Mouse (Mus musculus) ES-CJ7 (cell line): Measurements from ENCODE around the gene Diaph3.
"Not testable (repeated sequence)": the region's sequence is repeated elsewhere in the genome, so short reads cannot be mapped to it uniquely, and the experiment has no call there.

Source experiments
- DNase-seq: peaks from one replicate; pipeline ENCODE4 v3.0.0; 2011; ENCODE audit warnings: low read depth, low spot score

Diaph3 gene

DNA sequence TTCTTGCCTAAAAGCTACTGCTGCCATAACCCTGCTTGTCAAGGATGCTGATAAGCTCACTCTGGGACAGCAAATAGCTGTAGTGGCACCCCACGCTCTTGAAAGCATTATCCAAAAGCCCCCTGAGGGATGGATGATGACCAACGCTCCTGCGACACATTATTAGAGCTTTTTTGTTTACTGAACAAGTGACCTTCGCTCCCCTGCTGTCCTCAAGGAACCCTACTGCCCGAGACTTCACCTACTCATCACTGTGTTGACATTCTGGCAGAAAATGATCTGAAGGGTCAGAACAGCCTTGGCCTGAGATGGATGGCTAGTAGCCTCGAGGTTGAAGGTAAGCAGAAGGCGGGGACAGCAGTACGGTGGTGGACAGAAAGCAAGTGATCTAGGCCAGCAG lies 56.1 kb downstream of the Diaph3 start:
- DNase-seq: not testable (repeated sequence)

DNA sequence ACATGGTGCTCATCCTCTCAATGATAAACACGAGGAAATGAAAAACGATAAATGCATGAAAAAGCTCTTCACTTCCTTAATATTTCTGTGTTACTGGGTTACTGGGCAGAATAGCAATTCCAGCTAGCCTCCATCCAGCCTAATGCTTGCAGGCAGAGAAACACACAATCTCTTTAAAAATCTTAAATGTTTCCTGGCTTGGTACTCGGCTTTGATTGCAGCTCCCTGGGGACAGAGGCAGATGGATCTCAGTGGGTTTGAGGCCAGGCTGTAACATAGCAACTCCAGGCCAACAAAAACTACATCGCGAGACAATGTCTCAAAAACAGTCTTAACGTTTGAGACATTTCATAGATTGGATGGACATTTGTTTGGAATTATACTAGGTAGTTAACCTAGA lies 57.1 kb downstream of the Diaph3 start:
- no peak for DNase-seq

DNA sequence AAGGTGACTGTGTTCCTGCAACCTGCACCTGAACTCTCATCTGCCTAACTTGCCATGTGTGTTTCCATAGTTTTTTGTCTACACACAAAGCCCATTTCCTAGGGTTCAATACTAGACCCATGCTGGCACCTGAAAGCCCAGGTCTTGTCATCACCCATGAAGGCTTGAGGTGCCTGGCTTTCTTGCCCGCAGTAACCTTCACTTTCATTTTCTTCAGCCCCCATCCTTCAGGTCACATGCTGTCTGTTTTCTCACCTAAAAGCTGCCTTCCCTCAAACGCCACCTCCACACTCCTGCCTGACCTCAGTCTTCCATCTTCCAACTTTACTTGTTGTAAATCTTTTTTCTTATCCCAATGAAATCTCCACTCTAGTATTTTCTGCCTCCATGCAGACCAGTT lies 61.3 kb downstream of the Diaph3 start:
- DNase-seq: no peak

DNA sequence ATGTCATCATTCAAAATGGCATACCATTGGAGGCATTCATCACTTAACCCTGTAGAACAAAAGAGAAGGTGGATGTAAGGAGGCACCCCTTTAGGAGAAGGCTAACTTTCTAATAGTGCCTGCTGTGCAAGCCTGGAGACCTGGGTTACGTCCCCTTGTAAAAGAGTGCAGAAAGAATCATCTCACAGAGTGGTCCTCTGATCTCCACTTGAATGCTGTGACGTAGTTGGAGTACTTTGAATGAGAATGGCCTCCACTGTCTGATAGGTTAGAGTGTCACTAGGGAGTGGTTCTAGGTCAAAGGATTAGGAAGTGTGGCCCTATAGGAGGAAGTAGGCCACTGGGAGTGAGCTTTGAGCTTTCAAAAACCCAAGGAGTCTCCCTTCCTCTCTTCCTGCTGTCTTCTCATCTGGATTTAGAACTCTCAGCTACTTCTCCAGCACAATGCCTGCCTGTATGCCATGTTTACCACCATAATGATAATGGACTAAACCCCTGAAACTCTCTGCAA lies 66.0 kb downstream of the Diaph3 start:
- DNase-seq: peak; percentile 76

DNA sequence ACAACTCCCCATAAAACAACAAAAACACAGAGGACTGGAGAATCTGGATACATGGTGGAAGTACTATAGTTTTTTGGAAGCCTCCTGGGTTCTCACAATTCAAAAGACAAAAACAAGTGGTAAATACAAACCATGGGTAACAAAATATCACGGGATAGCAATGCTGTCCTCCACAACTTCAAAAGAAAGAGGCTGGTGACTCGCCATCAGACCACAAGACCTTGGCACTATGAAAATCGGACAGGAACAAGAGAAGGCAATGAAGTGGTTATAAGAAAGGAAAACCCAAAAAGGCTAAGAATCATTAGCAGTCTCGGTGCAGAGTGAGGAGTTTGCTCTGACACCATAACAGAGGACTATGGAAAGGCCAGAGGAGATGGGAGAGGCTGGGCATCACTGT lies 76.8 kb downstream of the Diaph3 start:
- no peak for DNase-seq

DNA sequence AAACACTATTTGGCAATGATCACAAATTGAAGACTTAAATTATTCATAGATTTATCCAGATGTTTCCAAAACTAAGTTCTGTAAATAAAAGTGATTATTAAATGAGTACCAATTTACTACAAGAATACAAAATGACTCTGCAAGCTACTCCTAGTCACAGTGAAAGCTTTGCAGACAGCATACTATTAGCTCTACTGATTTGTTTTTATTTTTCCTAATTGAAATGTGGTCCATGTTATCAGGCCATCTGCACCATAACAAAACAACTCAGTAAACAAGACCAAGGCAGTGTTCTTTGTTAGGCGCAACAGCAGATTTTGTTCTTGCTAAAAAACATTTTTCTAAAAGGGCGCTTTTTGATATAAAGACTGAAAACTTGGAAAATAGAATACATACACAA lies 84.9 kb downstream of the Diaph3 start:
- DNase-seq: no peak

DNA sequence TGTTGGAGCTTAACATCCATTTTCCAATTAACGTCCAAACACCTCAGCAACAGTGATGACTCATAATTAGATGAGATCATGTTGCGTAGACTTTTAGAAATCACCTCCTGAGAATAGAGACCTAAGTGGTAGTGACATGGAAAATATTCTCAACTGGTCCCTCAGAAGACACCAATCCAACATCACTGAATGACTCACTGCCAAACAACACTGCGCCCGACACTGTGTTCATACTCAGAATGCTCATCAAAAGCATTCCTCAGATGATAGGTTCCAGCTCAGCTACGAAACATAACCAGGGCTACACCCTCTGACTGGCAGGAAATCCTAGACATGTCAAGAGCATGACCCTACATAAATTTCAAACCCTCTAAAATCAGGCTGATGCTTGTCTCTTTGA lies 89.8 kb downstream of the Diaph3 start:
- DNase-seq: no peak

DNA sequence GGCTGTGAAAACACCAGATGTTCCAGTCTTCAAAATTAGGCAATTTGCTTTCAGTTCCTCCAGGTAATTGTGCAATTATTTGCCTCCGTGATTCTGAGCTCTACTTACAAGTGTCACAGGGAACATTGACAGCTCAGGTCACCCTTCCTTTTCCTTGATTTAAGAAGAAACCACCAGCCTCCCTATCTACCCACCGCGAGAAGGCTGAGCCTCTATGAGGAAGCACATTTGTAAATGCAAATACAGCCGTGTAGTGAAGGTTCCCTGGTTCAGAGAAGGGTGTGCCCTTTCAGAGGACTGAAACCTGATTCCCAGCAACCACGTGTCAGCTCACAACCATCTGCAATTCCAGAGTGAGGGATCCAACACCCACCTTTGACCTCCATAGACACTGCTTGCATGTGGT lies 96.6 kb downstream of the Diaph3 start:
- peak; percentile 92 for DNase-seq

DNA sequence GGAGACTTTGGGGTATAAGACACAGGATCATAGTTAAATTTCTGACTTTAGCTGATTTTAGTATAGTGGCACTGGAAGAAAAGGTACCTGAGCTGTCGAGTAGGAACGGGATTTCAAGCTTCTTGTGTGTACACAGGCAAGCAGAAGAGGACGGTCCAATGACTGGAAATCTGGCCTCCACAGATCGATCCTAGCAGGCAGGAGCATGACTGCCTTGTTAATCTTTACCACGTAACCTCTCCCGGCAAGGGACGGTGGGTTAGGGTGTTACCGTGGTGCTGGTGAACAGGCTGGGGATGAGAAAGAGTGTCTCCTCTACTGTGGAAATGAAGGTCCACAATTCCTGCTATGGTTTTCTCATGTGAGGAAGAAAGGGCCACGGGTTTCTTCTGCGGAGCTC lies 120.8 kb downstream of the Diaph3 start:
- DNase-seq: no peak

DNA sequence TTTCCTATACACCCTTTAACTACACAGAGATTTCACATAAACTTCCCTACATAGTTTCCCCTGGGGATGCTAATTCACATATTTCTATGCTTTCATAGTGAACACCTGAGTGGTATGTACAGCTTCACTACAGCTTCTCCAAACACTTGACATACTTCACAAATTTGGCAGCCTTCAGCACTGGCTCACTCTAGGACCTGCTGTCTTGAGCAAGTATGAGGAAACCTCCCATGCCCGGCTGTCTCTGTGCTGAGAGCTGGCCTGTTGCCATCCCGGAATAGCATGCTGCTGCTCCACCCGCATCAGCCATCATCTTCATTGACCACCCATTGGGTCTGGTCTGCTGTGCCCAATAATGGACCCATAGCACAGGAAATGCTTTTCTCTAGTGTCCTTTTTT lies 121.3 kb downstream of the Diaph3 start:
- DNase-seq: no peak

DNA sequence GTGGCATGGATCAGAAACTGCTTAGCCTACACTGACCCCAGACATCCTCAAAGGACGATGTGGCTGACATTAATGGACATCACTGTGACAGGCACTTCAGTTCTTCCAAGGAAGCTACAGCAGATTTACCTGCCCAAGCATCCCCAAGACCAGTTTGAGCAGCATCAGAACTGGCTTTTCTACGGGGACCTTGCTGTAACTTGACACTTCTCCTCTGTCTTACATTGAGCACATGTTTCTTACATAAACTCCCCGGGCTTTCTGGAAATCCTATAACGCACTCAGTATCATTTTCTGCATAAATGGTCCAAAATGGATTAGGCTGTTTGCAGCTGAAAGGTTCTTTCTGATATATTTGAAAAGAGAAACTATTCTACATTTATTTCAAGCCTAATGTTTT lies 143.7 kb downstream of the Diaph3 start:
- DNase-seq: no peak

DNA sequence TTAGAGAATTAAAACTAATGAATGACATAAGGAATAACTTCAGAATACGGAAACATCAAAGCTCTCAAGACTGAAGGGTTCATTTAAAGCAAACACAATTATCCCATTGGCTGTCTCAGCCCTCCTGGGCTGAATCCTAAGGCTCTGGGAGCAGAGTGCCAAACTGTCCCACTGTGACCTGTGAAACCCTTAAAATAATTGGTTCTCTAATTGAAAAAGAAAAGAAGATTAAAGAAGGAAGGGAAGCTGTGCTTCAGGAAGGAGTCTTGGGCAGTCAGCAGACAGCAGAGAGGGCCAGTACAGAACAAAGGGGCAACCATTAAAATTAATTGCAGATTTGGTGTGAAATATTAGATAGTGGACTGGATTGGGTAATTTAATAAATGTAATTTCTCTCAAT lies 189.9 kb downstream of the Diaph3 start:
- DNase-seq: no peak

DNA sequence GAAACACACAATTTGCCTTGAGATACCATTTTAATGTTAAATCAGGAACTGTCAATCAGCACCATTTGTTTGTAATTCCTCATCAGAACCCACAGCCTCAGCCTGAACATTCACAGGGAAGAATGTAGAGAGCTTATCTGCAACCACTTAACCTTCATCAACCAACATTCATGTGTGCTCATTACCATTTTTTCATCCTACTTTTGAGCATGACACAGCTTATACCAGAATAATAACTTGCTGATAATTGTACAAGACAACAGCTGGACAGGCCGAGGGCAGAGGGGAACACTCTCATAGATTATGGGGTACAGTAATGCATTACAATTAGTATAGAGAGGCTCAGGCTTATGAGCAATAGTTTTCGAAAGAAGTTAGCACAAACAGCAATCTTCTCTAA lies 203.1 kb downstream of the Diaph3 start:
- no peak for DNase-seq

DNA sequence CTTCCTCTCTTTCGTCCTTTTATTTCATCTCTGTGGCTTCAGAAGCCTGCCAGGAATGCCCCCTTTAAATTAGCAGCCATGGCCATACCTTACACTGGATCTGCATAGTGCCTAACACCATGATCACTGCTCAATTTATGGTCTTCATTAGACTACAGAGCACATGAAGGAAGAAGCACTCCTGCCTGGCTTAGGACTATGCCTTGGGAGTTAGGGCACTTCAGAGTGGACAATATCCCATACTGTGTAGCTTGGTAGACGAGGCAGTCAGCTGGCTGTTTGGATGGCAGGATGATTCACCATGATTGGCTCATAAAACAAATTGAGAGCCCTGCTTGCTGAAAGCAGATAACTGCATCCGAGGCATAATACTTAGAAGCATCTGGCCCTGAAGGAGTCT lies 204.6 kb downstream of the Diaph3 start:
- no peak for DNase-seq

DNA sequence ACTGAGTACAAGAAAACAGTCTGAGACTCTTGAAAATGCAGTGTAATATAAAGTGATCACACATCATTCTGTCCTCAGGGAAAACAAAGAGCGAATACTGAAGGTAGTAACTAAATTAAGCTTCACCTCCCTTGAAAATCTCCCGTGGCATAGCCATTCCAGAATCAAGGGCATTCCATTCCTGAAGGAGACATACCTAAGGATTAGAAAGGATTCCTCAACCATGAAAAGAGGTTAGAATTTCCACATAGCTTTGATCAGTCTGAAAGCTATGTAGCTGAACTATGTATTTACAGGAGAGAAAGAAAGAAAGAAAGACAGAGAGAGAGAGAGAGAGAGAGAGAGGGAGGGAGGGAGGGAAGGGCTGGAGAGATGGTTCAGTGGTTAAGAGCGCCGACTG lies 210.3 kb downstream of the Diaph3 start:
- no peak for DNase-seq

DNA sequence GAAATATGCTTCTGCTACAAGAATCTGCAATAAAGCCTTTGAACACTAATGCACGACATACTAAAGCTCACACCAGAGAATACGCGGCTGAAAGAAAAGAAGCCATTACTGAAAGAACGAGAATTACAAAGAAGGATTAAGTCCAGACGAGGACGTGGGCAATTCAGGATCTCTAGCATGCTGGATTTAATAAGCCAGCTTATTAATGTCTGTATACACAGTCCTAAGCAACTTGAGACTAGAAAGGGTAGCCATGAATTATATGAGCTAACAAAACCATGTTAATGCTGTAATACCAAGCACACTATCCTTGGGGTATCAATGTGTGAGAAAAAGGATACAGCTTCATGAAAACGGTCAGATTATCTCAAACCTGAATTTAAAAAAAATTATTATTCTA lies 214.2 kb downstream of the Diaph3 start:
- no peak for DNase-seq

DNA sequence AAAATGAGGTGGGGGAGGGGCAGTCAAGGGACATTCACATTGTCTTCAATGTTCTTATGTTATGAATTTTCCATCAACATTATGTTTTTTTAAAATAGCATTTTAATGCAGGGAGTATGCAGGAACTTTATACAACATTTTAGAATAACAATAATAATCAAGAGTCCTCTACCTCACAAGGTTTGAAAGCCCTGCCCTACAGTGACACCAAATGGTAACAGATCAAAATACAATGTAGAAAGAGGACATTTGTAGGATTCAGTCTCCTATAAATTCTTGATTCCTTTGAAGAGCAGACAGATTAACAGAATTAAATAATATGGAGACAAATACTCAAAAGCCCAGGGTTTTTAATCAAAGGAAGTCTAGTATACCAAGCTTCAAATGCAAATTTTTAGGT lies 242.1 kb downstream of the Diaph3 start:
- no peak for DNase-seq

DNA sequence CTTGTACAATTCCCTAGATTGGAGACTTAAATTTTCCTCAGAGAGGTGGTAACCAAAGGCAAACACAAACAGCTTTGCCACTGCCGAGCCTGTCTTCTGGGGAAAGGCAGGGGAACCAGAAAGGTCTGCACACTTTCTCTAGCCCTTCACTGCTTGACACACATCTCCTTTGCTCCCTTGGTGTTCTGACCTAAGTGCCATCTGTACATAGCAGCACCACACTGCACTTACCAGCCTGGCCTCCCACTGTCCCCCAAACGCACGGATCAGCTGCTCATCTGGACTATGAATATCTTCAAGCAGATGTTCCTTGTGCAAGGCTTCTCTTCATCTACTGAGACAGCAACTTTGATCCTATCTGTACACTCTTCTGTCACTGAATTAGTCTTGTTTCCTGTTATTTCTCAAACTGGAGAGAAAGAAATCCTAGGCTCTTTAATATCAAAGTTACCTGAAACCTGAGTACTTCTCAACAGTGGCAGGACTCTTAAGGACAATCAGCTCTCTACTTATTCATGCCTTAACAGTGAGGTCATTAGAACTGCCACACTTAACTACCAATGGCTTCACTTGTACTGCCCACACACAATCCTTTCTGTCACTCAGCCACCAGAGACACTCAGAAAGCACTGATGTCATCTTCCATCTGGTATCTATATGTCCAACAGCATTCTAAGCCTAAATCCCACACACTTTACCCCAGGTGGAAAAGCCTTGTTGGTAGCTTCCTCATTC lies 251.8 kb downstream of the Diaph3 start:
- no peak for DNase-seq

DNA sequence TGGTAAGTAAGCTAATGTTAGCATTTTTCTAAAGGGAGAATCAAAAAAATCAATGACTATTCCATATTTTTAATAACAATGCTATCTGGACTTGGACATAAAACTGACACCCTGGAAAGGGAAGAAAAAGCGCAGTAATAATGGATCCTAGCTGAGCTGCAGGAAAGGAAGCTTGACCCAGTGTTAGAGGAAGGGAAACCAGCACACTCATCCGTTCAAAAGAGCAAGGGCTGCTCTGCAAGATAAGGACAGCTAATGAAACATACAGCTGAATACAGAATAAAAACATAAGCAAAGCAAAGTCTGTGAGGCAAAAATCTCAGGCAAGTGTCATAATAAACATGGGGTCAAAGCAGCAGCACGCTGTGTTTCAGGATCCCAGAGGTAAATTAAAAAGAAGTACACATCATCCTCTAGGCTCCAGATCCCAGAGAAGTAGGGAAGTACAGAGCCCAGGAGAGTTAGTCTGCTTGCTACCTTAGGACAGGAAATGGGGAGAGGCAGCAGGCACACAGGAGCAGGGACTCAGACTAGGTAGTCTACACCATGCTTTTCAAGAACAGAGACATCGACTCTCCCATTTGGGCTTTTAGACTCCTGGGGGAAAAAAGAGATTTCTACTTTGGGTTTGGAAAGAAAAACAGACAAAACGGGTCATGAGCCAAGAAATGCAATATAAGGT lies 255.5 kb downstream of the Diaph3 start:
- DNase-seq: no peak

DNA sequence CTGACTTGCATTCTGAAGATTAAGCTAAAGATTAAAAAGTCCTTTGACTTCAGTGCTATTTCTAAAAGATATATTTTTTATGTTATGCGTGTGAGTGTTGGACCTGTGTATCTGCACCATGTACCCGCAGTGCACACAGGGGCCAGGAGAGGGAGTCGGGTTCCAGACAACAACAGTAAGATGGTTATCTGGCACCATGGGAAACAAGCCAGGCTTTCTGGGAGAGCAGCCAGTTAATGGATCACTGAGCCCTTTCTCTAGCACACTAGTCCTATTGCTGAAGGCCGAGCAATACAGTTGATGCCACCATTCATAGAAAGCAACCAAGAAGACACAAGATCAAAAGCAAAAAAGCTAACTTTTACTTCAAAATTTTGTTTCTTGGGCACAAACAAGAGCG lies 271.5 kb downstream of the Diaph3 start:
- peak; percentile 60 for DNase-seq

DNA sequence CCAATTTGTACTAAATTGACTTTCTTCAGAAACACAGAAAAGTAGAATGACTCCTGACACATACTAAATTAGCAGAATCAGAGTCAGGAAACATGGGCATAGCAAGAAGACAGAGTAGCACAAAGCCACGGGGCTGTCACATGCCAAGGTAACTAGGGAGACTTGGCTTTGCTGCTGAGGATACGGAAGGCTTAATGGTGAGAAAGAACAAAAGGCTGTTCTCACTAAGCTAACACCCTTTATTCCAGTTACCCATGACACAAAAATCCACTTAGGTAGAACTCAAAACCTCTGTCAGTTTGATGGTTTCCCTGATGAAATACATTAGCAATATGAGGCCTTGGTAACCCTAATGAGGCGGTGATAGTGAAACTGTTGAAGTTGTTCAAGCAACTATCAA lies 273.9 kb downstream of the Diaph3 start:
- DNase-seq: no peak

DNA sequence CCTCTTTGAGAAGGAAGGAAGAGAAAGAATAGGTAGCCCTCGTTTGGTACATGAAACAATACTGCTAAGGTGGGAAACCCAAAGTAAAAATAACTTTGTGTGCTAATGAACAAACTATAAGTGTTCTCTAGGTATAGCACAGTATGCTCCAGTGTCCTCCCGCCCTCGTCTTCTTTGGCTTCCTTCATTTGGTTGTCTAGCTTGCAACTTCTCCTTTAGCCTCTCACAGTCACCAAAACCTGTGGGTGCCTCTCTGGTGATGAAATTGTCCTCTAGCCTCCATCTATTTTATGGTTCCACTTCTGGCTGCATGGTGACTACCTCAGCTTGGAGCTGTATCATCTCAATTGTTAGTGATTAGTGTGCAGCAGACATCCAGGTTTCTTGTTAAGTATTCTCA lies 277.0 kb downstream of the Diaph3 start:
- DNase-seq: no peak

DNA sequence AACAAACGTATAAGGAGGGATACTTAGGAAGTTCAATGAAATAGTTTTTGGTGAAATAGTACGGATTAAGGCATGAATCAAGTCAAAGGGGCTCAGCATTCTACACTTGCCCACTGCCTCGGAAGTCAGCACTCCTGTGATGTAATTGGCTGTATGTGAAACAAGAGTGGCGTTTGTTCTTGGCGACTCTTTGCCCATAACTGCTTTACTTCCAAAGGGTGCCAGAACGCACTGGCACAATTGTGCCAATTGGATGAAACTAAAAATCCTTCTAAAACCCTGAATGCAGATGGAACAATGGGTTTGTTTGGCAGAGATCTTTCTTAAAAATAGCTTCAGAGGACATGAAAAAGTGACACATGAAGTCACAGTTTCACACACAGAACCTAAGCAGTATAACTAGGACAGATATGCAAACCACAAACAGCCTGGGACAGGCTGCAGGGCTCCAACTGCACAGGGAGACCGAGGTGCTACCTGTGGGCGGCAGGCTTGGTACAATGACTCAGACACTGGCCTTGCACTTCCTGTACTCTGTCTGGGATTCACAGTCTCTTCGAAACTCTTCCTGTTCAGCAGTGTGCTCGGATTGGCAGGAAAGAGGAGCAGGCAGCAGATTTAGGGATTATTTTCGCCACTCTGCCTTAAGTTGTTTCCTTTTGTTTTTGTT lies 279.6 kb downstream of the Diaph3 start:
- peak; percentile 21 for DNase-seq
